Mouse (Mus musculus) c-Kit-positive CD71-positive TER-119-positive erythroid progenitor cells, embryonic 14.5 days (primary cell): Measurements from ENCODE around the gene Dpysl4.
A peak's percentile ranks its signal among the peaks of the same experiment; 100 is the strongest.

Experiments
- DNase-seq: peaks from one replicate; pipeline ENCODE4 v3.0.0-alpha.2; 2013; ENCODE audit warnings: low spot score

Gene Dpysl4

DNA sequence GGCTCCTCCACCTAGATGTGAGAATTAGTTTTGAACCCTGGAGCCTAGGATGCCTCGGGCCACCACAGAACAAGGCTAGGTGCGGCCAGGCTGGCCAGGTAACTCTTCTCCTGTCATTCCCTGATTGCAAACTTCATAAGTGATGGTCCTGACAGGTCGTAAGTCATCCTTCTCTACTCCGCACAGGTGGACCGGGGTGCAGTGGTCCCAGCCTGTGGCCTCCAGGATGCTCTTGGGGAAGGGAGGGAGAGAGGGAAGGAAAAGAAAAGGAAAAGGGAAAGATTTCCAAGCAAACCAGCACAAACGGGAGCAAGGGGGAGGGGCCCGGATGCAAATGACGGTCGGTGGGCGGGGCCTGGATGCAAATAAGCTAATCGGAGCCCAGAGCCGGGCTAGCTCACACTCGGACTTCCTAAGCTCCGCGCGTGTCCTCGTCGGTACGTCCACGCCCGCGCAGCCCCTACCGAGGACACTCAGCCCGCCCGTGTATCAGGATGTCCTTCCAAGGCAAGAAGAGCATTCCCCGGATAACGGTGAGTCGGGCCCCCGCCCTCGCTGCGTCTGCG lies at the start of gene Dpysl4:
TSS of gene Dpysl4 (plus strand) at position 373 of the 566 bp plus-strand sequence.
- DNase-seq: no peak

DNA sequence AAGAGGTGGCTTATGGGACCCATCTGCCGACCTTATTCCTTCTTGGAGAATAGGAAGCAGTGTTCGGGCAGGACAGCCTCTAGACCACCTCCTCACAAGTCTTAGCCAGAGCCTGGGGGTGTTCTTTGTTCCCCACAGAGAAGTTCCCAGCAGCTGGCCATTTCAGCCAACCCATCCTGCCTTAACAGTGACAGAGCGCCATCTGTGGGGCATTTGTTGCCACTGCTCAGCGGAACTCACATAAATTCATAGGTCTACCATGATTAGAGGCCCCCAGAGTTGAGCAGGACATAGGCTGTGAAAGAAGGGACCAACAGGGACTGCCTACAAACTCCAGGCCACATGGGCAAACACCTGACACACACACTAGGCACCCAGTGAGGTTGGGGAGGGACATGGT lies 22.4 kb upstream of the Dpysl4 start:
- DNase-seq: peak; percentile 8

DNA sequence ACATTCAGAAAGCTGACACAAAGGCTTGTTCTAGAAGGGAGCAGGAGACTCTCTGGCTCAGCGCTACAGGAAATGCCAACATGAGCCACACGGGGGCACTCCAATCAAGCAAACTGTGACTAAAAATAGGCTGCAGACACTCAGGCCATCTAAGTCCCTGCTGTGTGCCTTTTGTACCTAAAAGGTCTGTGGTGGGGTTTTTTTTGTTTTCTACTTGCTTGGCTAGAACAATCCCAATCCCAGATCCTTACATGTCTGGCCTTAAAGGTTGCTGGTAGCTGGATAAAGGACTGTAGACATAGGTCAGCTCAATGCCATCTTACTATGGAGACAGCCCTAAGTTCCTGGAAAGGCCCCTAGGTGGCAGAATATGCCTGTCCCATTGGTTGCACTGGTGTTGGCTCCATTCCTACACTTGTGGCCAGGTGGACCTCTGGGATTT lies 17.6 kb upstream of the Dpysl4 start:
- peak; percentile 17 for DNase-seq

DNA sequence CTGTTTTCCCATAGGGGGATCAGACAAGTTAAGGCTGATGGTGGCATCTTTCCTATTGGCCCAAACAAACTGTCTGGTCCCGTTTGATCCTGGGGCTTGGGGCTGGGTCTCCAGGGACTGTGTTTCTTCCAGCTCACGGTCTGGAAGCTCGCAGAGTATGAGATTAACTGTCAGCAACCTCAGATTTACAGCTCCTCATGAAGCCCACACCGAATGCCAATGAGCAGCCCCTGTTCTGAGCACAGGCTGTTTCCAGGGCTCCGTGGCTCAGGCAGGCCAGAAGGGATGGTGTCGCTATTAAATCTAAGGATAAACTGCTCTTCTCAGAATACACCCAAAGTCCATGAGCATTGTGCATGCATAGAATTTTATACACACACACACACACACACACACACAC lies 11.6 kb upstream of the Dpysl4 start:
- DNase-seq: no peak

DNA sequence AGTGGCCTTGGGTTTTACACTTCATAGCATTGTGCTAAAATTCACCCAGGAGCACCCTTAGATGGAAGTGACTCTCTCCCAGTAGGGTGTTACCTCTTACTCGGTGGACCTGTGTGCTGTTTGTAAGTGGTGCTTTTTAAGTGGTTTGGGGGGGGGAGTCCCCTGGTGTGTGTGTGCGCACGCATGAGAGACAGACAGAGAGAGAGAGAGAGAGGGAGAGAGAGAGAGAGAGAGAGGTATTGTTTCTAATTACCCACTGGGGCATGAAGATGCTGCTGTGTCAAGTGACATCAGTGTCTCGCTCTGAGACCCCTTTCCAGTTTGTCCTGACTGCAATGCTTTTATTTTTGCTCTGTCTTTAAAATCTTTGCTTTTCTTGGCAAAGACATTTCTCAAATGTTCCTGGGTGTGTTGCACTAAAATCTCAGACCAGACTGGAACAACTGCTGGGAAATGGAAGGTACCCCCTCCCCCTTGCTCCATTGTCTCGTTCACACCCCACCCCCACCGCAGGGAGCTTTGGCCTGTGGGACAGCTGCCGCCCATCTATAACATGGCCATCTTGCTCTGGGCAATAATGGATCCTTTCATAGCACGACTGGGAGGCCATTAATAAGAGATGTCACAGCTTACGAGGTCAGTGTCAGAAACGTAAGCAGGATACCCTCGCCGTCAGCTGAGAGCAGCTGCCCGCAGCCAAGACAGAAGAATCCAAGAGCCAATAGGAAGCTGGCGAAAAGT lies 10.6 kb upstream of the Dpysl4 start:
- no peak for DNase-seq

DNA sequence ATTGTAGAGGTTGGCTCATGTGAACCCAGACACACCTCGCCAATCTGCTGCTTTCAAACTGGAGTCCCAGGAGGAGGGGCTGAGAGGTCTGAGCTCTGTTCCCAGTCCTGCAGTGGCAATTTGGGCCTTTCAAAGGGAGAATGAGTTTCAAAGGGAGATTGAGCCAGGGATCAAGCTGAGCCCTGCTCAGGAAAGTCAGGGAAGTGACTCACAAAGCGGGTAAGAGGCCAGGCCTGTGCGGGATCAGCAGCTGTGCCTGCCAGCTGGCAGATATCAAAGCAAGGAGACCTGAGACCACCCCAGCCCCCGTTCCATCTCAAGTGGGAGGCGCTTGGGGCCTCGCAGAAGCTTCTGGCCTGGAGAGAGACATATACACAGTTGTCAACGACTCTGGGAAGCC lies 8.5 kb upstream of the Dpysl4 start:
- no peak for DNase-seq

DNA sequence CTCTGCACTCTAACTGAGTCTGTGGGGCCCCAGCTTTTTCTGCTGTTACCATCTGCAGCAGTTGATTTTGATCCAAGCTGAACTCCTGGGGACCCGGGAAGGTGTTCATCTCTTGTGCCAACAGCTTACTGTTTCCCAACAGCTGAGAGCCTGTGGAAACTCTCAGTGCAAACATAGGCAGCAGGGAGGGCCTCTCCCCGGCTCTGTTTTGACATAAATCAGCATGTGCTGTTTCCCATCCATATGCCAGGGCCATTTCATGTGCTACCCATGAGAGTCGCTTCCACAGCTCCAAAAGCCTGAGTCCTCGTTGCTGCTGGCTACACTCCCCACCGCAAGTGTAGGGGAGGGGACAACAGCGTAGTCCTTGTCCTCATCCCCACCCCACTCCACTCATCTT lies 7.6 kb upstream of the Dpysl4 start:
- no peak for DNase-seq

DNA sequence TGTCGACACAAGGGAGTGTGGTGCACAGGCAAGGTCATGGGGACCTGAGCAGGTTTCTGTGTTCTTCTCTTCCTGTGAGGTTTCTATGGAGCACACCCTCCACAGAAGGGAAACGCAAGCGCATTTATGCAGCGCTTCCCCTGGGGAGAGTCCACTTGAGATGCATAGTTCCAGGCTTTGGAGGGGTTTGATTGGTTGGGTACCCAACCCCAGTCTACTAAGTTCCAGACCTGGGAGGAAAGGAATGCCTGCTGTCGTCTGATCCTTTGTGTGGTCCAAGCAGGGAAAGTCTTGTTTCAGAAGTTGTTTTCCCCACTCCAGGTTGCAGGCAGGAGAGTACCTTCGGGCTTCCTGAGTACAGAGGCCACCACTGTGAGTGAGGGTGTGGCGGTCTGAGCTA lies 6.7 kb upstream of the Dpysl4 start:
- DNase-seq: no peak

DNA sequence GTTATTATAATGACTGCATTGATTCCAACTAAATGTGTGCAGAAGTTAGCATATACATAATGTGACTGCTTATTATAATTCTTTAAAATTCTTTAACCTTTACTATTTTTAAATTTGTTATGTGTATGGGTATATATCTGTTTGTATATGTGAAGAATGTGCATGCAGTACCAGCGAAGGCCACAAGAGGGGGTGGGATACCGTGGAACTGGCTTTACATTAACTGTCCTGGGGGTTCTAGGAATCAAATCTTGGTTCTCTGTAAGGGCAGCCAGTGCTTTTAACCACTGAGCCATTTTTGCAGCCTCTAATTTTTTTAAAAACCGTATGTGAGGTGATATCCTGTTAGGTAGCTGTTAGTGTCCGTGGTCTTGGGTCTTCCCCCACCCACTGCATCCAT lies 5.1 kb upstream of the Dpysl4 start:
- peak; percentile 5 for DNase-seq

DNA sequence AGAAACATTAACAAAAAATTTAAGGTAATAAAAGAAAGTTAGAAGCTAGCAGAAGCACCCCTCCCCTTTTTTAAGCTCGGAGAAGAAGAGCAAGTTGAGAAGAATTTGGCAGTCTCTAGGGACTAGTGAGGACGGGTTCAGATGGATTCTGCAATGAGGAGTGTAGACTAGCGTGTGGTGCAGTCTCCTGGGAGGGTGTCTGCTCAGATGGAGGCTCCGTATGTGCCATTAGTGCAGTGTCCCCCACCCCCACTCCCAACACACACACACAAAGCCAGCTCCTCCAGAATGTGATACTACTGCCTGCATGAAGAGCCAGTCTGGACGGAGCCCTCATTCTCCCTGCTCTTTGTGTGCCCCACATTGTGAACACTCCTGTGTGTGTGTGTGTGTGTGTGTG lies 4.6 kb upstream of the Dpysl4 start:
- DNase-seq: no peak

DNA sequence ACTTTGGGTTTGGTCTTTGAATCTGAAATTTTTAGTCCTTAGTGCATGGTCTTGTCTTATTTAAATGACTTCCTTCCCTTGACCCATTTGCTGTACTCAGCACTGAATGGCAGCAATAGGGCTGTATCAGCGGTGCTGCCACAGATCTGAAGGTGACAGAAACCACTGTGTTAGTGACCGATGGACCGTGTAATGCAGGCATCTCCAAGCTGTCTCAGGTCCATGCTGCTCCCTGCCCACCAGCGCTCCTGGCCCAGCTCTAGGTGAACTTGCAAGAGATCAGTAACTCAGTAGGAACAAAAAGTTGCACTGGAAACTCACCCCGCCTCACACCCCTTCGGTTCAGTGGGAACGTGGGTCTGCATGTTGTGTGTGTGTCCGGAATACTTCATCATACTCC lies 3.5 kb upstream of the Dpysl4 start:
- no peak for DNase-seq

DNA sequence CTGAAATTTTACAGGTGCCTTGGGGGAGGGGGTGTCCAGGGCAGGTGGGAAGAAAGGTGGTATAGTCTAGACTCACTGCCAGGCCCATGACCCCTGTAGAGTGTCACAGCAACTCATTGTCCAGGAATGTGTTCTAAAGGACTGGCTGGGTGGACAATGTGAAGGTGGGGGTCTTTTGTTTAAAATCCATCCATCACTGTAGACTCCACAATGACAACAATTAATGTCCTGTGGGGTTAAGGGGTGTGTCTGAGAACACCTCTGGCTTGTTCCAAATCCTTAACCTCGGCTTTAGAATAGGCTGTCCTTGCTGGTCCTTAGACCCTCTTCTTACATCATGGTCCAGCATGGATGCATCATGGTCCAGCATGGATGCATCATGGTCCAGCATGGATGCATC lies 1.5 kb upstream of the Dpysl4 start:
- no peak for DNase-seq

DNA sequence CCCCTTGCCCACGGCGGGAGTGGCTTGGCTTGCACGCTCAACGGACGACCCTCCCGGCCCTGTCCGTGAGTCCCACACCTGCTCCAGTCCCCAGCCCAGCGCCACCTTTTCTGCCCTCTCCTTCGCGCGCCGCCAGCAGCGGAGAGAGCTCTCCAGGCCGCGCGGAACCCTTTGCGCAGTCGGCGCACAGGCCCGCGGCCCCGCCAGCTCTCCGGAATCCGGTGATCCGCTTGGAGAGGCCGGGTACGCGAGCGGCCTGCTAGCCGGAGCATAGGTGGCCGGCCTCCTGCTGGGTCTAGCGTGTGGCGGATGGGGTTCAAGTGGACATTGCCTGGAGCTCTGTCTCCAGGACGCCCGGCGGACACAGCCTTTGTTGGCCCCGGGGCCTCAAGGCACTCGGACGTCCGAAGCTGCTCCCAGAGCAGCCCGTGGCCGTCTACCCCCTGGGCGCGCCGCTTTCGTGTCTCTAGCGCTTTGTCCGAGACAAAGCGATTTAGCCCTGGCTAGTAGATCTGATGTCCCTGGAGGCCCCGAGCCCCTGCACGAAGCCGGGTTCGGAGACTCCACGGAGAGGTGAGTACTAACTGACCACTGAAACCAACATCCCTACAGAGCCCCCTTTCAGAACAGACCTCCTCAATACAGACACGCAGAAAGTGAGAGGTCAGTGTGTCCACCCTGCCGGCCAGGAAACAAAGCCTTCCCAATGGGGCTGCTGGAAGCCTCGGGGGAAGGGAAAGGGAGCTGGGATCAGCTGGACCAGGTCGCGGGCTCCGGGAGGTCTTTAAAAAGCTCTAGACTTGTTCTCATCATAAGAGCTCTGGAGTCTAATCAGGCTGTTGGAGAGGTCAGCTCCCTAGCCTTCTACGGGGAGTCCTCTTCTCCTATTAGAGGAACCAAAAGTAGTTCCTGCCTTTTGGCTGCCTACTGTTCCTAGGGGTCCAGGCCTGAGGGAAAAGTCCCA lies 676 bp downstream of the Dpysl4 start:
- no peak for DNase-seq

DNA sequence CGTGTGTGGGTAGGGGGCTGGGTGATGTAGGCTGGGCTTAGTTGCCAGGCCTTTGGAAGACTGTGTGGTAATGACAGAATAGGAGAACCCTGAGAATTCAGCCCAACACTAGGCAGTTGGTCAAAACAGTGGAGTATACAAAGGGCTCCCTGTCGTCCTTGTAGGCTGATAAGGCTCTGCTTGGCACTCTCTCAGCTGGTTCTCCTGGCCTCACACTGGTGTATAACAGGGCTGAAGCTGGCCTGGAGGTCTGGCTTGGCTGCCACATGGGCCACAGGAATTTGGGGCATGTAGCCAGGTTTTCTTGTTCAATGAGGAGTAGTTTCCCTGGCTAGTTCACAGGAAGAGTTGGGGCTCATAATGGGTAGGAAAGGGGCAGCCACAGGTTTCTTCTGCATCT lies 2.0 kb downstream of the Dpysl4 start:
- no peak for DNase-seq

DNA sequence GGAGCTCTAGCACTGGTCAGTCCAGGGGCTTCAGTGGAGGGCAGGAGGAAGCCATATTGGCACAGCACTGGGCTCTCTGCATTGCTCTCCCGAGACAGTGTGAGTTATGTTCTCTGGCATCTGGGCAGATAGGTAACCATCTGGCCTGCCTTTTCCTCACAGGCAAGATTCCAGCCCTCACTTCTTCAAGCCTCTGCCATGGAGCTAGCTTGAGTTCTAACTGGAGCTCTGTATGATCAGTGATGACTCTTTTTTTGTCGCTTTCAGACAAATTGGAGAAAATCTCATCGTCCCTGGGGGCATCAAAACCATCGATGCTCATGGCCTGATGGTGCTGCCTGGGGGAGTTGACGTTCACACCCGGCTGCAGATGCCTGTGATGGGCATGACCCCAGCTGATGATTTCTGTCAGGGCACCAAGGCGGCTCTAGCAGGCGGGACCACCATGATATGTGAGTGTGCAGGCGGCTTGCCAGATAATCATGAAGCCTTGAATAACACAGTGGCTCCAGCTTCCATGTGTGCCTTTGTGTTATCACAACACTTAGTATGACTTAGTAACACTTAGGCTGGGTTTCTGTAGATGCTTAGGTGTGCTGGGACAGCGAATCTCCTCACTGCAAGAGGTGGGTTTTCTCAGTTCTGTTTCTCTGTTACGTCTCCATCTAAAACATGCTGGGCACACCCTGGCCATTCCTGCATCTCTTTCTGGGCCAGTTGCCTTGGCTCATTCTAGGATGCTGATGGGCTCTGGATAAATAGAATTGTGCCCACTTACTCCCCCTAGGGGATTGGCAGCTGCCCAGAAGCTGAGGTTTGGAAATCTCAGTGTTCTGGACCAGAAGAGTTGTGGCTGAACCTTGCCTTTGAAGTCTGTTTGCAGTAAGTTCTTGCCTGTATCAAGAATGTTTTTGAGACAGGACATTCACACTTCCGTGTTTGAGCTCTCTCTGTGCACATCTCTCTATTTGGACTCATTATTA lies 4.4 kb downstream of the Dpysl4 start:
- DNase-seq: no peak

DNA sequence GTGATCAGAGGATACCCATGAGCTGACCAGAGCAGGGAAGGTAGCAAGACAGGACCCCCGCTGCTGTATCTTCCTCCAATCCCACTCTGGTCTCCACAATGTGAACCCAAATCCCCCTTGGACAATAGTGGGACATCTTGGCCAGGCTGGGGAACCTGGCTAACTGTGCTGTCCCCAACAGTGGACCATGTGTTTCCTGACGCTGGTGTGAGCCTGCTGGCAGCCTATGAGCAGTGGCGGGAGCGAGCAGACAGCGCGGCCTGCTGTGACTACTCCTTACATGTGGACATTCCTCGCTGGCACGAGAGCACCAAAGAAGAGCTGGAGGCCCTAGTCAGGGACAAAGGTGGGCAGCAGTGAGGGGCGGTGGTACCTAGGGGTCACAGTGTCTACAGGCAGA lies 5.9 kb downstream of the Dpysl4 start:
- DNase-seq: no peak

DNA sequence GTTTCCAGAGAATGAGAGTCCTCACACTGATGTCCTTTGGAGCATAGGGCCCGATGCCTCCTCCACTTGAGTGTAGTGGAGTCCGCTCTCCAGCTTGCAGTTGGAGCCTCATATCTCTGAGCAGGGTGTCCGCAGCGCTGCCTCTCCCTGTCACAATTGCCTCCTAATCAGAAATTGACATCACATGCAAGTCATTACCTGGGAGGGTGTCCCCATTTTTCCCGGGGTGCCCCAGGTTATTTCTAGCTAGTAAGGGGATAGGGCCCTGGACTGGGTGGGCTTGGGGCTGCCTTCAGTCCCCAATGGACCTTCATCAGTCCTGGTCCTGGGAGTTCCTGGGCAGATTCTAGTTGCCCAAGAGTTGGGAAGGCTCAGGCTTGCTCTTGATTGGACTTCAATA lies 6.9 kb downstream of the Dpysl4 start:
- DNase-seq: no peak

DNA sequence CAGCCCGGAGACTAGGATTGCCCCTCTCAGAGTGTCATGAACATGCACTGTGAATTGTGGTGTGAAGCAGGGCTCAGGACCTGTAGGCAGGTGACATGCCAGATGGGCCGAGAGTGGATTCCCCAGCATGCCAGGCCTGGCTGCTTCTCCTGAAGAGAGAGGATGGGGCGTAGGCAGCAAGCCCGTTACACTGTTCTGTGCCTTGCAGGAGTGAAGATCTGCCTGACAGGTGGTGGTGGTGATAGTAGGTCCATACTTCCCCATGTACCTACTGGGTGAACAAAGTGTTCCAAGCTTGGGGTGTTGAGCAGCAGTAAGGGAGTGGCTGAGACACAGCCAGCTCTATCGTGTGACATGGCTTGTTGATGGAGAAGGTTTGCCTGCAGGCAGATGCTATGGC lies 7.3 kb downstream of the Dpysl4 start:
- no peak for DNase-seq

DNA sequence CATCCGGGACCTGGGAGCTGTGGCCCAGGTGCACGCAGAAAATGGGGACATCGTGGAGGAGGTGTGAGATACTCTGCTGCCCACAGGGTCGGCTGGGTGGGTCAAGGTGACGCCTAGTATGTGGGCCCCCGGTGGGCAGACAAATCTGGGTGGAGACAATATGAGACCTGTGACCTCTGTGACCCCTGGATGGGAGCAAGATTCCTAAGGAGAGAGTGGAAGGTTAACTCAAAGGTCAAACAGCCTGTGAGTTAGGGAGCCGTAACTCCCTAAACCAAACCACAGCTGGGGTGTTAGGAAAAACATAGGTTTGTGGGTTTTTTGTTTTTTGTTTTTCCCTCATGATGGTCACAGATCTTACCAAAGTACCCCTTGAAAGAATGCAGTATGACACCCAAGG lies 8.0 kb downstream of the Dpysl4 start:
- DNase-seq: no peak

DNA sequence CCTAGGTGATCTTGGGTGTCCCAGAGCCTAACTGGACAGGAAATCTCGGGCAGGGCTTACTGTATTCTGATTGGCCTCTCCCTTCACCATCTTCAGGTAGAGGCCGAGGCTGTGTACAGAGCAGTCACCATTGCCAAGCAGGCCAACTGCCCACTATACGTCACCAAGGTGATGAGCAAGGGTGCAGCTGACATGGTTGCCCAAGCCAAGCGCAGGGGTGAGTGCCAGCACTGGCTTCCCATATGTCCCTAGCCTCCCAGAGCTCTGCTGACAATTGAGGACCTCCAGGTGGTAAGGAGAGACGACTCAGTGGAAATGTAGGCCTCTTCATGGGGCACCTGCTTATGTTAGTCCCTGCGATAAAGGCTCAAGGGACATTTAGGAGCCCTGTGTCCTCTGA lies 9.0 kb downstream of the Dpysl4 start:
- DNase-seq: no peak

DNA sequence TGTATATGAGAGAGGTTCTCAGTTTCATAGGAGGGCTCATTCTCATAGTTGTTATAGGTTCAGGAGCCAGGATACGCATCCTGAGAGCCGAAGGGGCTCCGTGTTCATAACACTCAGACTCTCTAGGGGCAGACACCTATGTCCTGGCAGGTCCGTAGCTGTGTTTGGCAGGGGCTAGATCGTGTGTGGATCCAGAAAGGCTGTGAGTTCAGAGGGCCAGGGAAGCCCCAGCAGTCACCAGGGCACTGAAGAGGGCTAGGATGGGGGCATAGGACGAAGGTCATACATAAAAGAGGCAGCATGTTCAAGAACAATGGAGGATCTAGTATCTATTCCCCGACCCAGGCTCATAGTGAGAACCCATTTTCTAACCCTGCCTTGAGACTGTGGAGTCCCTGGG lies 9.5 kb downstream of the Dpysl4 start:
- no peak for DNase-seq

DNA sequence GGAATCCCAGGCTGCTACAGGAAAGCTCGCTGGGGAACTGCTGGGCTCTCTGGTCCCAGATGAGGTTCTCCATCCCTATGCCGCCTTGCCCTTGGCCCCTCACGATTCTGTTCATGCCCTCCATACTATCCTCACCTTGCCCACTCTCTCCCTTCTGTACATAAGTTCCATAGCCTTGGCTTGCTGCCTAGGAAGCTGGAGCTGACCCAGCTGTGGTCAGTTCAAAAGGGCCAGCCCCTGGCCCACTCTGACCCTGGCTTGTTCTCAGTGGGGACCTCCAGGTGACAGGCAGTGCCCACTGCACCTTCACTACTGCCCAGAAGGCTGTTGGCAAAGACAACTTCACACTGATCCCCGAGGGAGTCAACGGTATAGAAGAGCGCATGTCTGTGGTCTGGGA lies 10.6 kb downstream of the Dpysl4 start:
- DNase-seq: no peak
